Comparison of ENCODE assay signal across 15 mouse cellular contexts in the genomic region with DNA sequence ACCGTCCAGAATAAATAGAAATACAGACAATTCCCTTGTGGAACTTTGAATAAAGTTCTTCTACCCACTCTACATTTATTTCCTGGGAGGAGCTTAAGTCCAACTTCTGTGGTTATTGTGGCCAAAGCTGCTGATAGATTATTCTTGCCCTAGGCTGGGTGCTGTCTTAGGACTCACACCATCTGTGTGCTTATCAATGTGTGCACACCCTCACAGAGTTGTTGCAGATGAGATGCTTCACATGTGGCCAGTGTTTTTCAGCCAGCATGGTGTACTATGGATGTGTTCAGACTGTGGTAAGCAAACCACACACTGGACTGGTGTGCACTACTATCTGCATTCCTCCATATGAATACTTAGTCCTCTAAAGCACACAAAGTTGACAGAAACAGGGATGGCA.
"Had no signal": no experiment of that assay in that cellular context is flagged by ENCODE, and none has a peak within 500 bp of the region (broad histone marks: within the 10 kb centered on the region; RNA-seq: fewer than 3 reads in every experiment).

No protein-coding gene starts in this region.

- DNase-seq: kidney, adult 2 months; kidney, postnatal 25 days; lung, embryonic 14.5 days; lung, postnatal 10 days; lung, postnatal 4 days; retina, postnatal 1 day; right cerebral cortex, postnatal 4 days; thymus, adult 2 months; thymus, postnatal 25 days had no signal

- H3K36me3 ChIP-seq: intestine, embryonic 15.5 days; limb, embryonic 15.5 days; midbrain, embryonic 12.5 days; neural tube, embryonic 13.5 days had no signal

- ATAC-seq: intestine, embryonic 15.5 days; midbrain, embryonic 16.5 days had no signal

- H3K4me2 ChIP-seq: intestine, embryonic 15.5 days; limb, embryonic 15.5 days; lung, embryonic 14.5 days; midbrain, embryonic 12.5 days; neural tube, embryonic 13.5 days had no signal

- H3K27ac ChIP-seq: intestine, embryonic 15.5 days; left cerebral cortex, adult 2 months; limb, embryonic 15.5 days; midbrain, embryonic 12.5 days; neural tube, embryonic 13.5 days had no signal

- H3K4me3 ChIP-seq: intestine, embryonic 15.5 days; left cerebral cortex, adult 2 months; limb, embryonic 15.5 days; midbrain, embryonic 12.5 days; neural tube, embryonic 13.5 days had no signal

- H3K27me3 ChIP-seq: intestine, embryonic 15.5 days; limb, embryonic 15.5 days; midbrain, embryonic 12.5 days; neural tube, embryonic 13.5 days had no signal

- H3K4me1 ChIP-seq: intestine, embryonic 15.5 days; limb, embryonic 15.5 days; neural tube, embryonic 13.5 days had no signal

- H3K9ac ChIP-seq: intestine, embryonic 15.5 days; limb, embryonic 15.5 days; lung, embryonic 14.5 days; midbrain, embryonic 12.5 days; neural tube, embryonic 13.5 days had no signal

- H3K9me3 ChIP-seq: intestine, embryonic 15.5 days; limb, embryonic 15.5 days; midbrain, embryonic 12.5 days; neural tube, embryonic 13.5 days had no signal
